Mouse (Mus musculus) ES-Bruce4 (cell line): Measurements from ENCODE around the gene Sucnr1. TPM values are rescaled to one million over a fixed set of nuclear protein-coding genes. Genes with fewer than 3 reads are reported as not detected.

Experiments used
- H3K27ac ChIP-seq: 2 replicates; pipeline ENCODE4 v1.5.1; 2012; ENCODE audit warnings: low read length, inconsistent platforms; ENCODE audit not compliant: insufficient read depth
- H3K27me3 ChIP-seq: 2 replicates; pipeline ENCODE4 v1.6.1; 2012; ENCODE audit warnings: mild to moderate bottlenecking, low read length, inconsistent platforms; ENCODE audit not compliant: control insufficient read depth, poor library complexity, insufficient read depth, severe bottlenecking
- H3K36me3 ChIP-seq: 2 replicates; pipeline ENCODE4 v1.6.1; 2012; ENCODE audit warnings: inconsistent platforms, mild to moderate bottlenecking, low read length, moderate library complexity; ENCODE audit not compliant: control insufficient read depth, poor library complexity, insufficient read depth, severe bottlenecking
- H3K4me1 ChIP-seq: one replicate; pipeline ENCODE4 v1.8.1; 2011; ENCODE audit warnings: low read length; ENCODE audit not compliant: control insufficient read depth, insufficient read depth
- H3K4me3 ChIP-seq: 2 replicates; pipeline ENCODE4 v1.5.1; 2011; ENCODE audit warnings: low read depth, mild to moderate bottlenecking, low read length
- H3K9ac ChIP-seq: 2 replicates; pipeline ENCODE4 v1.6.1; 2012; ENCODE audit warnings: low read depth, mild to moderate bottlenecking, inconsistent platforms; ENCODE audit not compliant: poor library complexity, severe bottlenecking
- H3K9me3 ChIP-seq: replicated peaks from 2 replicates; pipeline ENCODE4 v1.6.1; 2012; ENCODE audit warnings: mild to moderate bottlenecking, low read length, inconsistent platforms; ENCODE audit not compliant: control insufficient read depth, poor library complexity, insufficient read depth, severe bottlenecking
- CTCF ChIP-seq: IDR thresholded peaks from one replicate; pipeline ENCODE4 v1.8.1; 2011; ENCODE audit warnings: low read depth, low read length
- EP300 ChIP-seq: IDR thresholded peaks from 2 replicates; pipeline ENCODE4 v1.6.1; 2011; ENCODE audit warnings: low read depth, low read length; ENCODE audit not compliant: insufficient read depth
- POLR2A ChIP-seq: IDR thresholded peaks from one replicate; pipeline ENCODE4 v1.8.1; 2011; ENCODE audit warnings: low read length; ENCODE audit not compliant: insufficient read depth
- polyA plus RNA-seq: library from polyadenylated mRNA; stranded (reverse); fragments of >200 nt; gene quantifications from 2 replicates; pipeline ENCODE4 v1.2.4, GENCODE M21; 2011; ENCODE audit warnings: low read depth; ENCODE audit not compliant: missing spikeins, insufficient read depth, insufficient read length

Sucnr1 gene
- polyA plus RNA-seq, 1 experiment = not detected

GRCm38 (mm10) chr3:60107736-60108135, 26.1 kb downstream of the Sucnr1 start:
- Histone ChIP-seq H3K36me3 (no peaks in the 10 kb centered on the region), H3K27ac (peak overlapping the region; percentile 56), H3K4me3 (no peak overlapping the region), H3K9ac (no peak overlapping the region), H3K9me3 (peaks cover 15% of the 10 kb centered on the region), H3K4me1 (no peaks in the 10 kb centered on the region), H3K27me3 (no peaks in the 10 kb centered on the region)
- TF ChIP-seq EP300 (no peak), POLR2A (no peak), CTCF (no peak)

- no peak overlapping the region for H3K27ac ChIP-seq
- TF ChIP-seq CTCF (no peak), EP300 (no peak), POLR2A (no peak)
- H3K27me3 ChIP-seq = no peaks in the 10 kb centered on the region
- no peaks in the 10 kb centered on the region for H3K36me3 ChIP-seq
- H3K4me1 ChIP-seq = no peaks in the 10 kb centered on the region
- no peak overlapping the region for H3K9ac ChIP-seq
- peaks cover 15% of the 10 kb centered on the region for H3K9me3 ChIP-seq
- H3K4me3 ChIP-seq = no peak overlapping the region
These were observed 27.1 kb downstream of the Sucnr1 start for GRCm38 (mm10) chr3:60108815-60109214.

GRCm38 (mm10) chr3:60111135-60111710, 29.6 kb downstream of the Sucnr1 start:
- Histone ChIP-seq H3K4me3 (no peak overlapping the region), H3K4me1 (no peaks in the 10 kb centered on the region), H3K9ac (no peak overlapping the region), H3K36me3 (no peaks in the 10 kb centered on the region), H3K9me3 (peaks cover 15% of the 10 kb centered on the region), H3K27me3 (no peaks in the 10 kb centered on the region), H3K27ac (no peak overlapping the region)
- TF ChIP-seq EP300 (no peak), POLR2A (no peak), CTCF (no peak)

- H3K9me3 ChIP-seq = peaks cover 12% of the 10 kb centered on the region
- H3K27ac ChIP-seq = no peak overlapping the region
- H3K36me3 ChIP-seq = no peaks in the 10 kb centered on the region
- H3K4me1 ChIP-seq = no peaks in the 10 kb centered on the region
- no peak overlapping the region for H3K9ac ChIP-seq
- H3K4me3 ChIP-seq = no peak overlapping the region
- H3K27me3 ChIP-seq = no peaks in the 10 kb centered on the region
- TF ChIP-seq CTCF (no peak), EP300 (no peak), POLR2A (no peak)
These were observed 30.4 kb downstream of the Sucnr1 start for GRCm38 (mm10) chr3:60111889-60112646.

- H3K4me1 ChIP-seq = no peaks in the 10 kb centered on the region
- H3K9ac ChIP-seq = no peak overlapping the region
- TF ChIP-seq CTCF (no peak), EP300 (no peak), POLR2A (no peak)
- H3K27me3 ChIP-seq = no peaks in the 10 kb centered on the region
- H3K9me3 ChIP-seq = no peaks in the 10 kb centered on the region
- H3K36me3 ChIP-seq = no peaks in the 10 kb centered on the region
- H3K27ac ChIP-seq = no peak overlapping the region
- no peak overlapping the region for H3K4me3 ChIP-seq
These were observed 32.9 kb downstream of the Sucnr1 start for GRCm38 (mm10) chr3:60114571-60114970.

GRCm38 (mm10) chr3:60121449-60121848, 39.8 kb downstream of the Sucnr1 start:
- Histone ChIP-seq H3K27ac (no peak overlapping the region), H3K36me3 (no peaks in the 10 kb centered on the region), H3K9ac (no peak overlapping the region), H3K4me1 (no peaks in the 10 kb centered on the region), H3K27me3 (no peaks in the 10 kb centered on the region), H3K9me3 (no peaks in the 10 kb centered on the region), H3K4me3 (no peak overlapping the region)
- TF ChIP-seq POLR2A = no peak
- TF ChIP-seq CTCF = no peak
- TF ChIP-seq EP300 = no peak
